Mouse (Mus musculus): Measurements from ENCODE around the gene Man1c1. TPM values are rescaled to one million over a fixed set of nuclear protein-coding genes. Genes with fewer than 3 reads are reported as not detected.

The Man1c1 gene
- polyA plus RNA-seq, 1 experiment: 26.7 TPM

GRCm38 (mm10) chr4:134632131-134632711 is 71.9 kb downstream of the Man1c1 start:
- peak overlapping the region; percentile 73 for H3K27ac ChIP-seq (ENCODE audit: insufficient read depth, low read length)
- no peak for TF ChIP-seq CTCF (IDR thresholded peaks at IDR 0.05; ENCODE audit: borderline replicate concordance, insufficient read depth, low read length)
- no peak; the same call in 1 of the 2 replicates for TF ChIP-seq POLR2A (IDR thresholded peaks at IDR 0.05; ENCODE audit: low read depth, low read length)
- no peak overlapping the region for H3K4me3 ChIP-seq (ENCODE audit: insufficient read depth, low read length)
- H3K4me1 ChIP-seq (ENCODE audit: control insufficient read depth, insufficient read depth, low read length): peaks cover 10% of the 10 kb centered on the region

- Histone ChIP-seq H3K27ac (ENCODE audit: insufficient read depth, low read length) (peak overlapping the region; percentile 73), H3K4me3 (ENCODE audit: insufficient read depth, low read length) (no peak overlapping the region), H3K4me1 (ENCODE audit: control insufficient read depth, insufficient read depth, low read length) (peaks cover 10% of the 10 kb centered on the region)
- no peak for TF ChIP-seq CTCF (IDR thresholded peaks at IDR 0.05; ENCODE audit: borderline replicate concordance, insufficient read depth, low read length)
- no peak for TF ChIP-seq POLR2A (IDR thresholded peaks at IDR 0.05; ENCODE audit: low read depth, low read length)
Observed at GRCm38 (mm10) chr4:134631471-134632130, 72.5 kb downstream of the Man1c1 start.

GRCm38 (mm10) chr4:134628575-134629384 is 75.3 kb downstream of the Man1c1 start:
- H3K4me3 ChIP-seq (ENCODE audit: insufficient read depth, low read length): no peak overlapping the region
- no peak overlapping the region for H3K27ac ChIP-seq (ENCODE audit: insufficient read depth, low read length)
- H3K4me1 ChIP-seq (ENCODE audit: control insufficient read depth, insufficient read depth, low read length): peaks cover 10% of the 10 kb centered on the region
- TF ChIP-seq POLR2A (IDR thresholded peaks at IDR 0.05; ENCODE audit: low read depth, low read length) (no peak), CTCF (IDR thresholded peaks at IDR 0.05; ENCODE audit: borderline replicate concordance, insufficient read depth, low read length) (no peak)

GRCm38 (mm10) chr4:134628058-134628457 is 76.0 kb downstream of the Man1c1 start:
- no peak overlapping the region for H3K27ac ChIP-seq (ENCODE audit: insufficient read depth, low read length)
- TF ChIP-seq POLR2A (IDR thresholded peaks at IDR 0.05; ENCODE audit: low read depth, low read length): no peak
- no peak for TF ChIP-seq CTCF (IDR thresholded peaks at IDR 0.05; ENCODE audit: borderline replicate concordance, insufficient read depth, low read length)
- H3K4me3 ChIP-seq (ENCODE audit: insufficient read depth, low read length): no peak overlapping the region
- peaks cover 10% of the 10 kb centered on the region for H3K4me1 ChIP-seq (ENCODE audit: control insufficient read depth, insufficient read depth, low read length)

GRCm38 (mm10) chr4:134626883-134627282 is 77.2 kb downstream of the Man1c1 start:
- peaks cover 5% of the 10 kb centered on the region for H3K4me1 ChIP-seq (ENCODE audit: control insufficient read depth, insufficient read depth, low read length)
- no peak for TF ChIP-seq CTCF (IDR thresholded peaks at IDR 0.05; ENCODE audit: borderline replicate concordance, insufficient read depth, low read length)
- TF ChIP-seq POLR2A (IDR thresholded peaks at IDR 0.05; ENCODE audit: low read depth, low read length): no peak
- H3K27ac ChIP-seq (ENCODE audit: insufficient read depth, low read length): peak overlapping the region; percentile 6; the same call in 1 of the 2 replicates
- H3K4me3 ChIP-seq (ENCODE audit: insufficient read depth, low read length): no peak overlapping the region

- no peak for TF ChIP-seq CTCF (IDR thresholded peaks at IDR 0.05; ENCODE audit: borderline replicate concordance, insufficient read depth, low read length)
- TF ChIP-seq POLR2A (IDR thresholded peaks at IDR 0.05; ENCODE audit: low read depth, low read length): no peak
- peak overlapping the region; percentile 27; the same call in 1 of the 2 replicates for H3K27ac ChIP-seq (ENCODE audit: insufficient read depth, low read length)
- H3K4me1 ChIP-seq (ENCODE audit: control insufficient read depth, insufficient read depth, low read length): 0 out of 2 replicates have a peak, but pooled peaks cover under 1% of the 10 kb centered on the region
- H3K4me3 ChIP-seq (ENCODE audit: insufficient read depth, low read length): no peak overlapping the region
Observed at GRCm38 (mm10) chr4:134626350-134626749, 77.7 kb downstream of the Man1c1 start.

GRCm38 (mm10) chr4:134624109-134624862 is 79.8 kb downstream of the Man1c1 start:
- Histone ChIP-seq H3K27ac (ENCODE audit: insufficient read depth, low read length) (no peak overlapping the region), H3K4me3 (ENCODE audit: insufficient read depth, low read length) (no peak overlapping the region), H3K4me1 (ENCODE audit: control insufficient read depth, insufficient read depth, low read length) (no peaks in the 10 kb centered on the region)
- TF ChIP-seq POLR2A (IDR thresholded peaks at IDR 0.05; ENCODE audit: low read depth, low read length) (no peak), CTCF (IDR thresholded peaks at IDR 0.05; ENCODE audit: borderline replicate concordance, insufficient read depth, low read length) (no peak)

- no peak for TF ChIP-seq POLR2A (IDR thresholded peaks at IDR 0.05; ENCODE audit: low read depth, low read length)
- TF ChIP-seq CTCF (IDR thresholded peaks at IDR 0.05; ENCODE audit: borderline replicate concordance, insufficient read depth, low read length): no peak
- Histone ChIP-seq H3K4me3 (ENCODE audit: insufficient read depth, low read length) (no peak overlapping the region), H3K27ac (ENCODE audit: insufficient read depth, low read length) (no peak overlapping the region), H3K4me1 (ENCODE audit: control insufficient read depth, insufficient read depth, low read length) (no peaks in the 10 kb centered on the region)
Observed at GRCm38 (mm10) chr4:134621695-134622094, 82.4 kb downstream of the Man1c1 start.

GRCm38 (mm10) chr4:134620246-134620645 is 83.8 kb downstream of the Man1c1 start:
- Histone ChIP-seq H3K4me3 (ENCODE audit: insufficient read depth, low read length) (no peak overlapping the region), H3K4me1 (ENCODE audit: control insufficient read depth, insufficient read depth, low read length) (no peaks in the 10 kb centered on the region), H3K27ac (ENCODE audit: insufficient read depth, low read length) (no peak overlapping the region)
- TF ChIP-seq CTCF (IDR thresholded peaks at IDR 0.05; ENCODE audit: borderline replicate concordance, insufficient read depth, low read length): no peak
- no peak for TF ChIP-seq POLR2A (IDR thresholded peaks at IDR 0.05; ENCODE audit: low read depth, low read length)
